ENCODE assay signal across 13 mouse cellular contexts in genomic region chr6:23298596-23298995, GRCm38 (mm10).
DNase-seq lines count a peak whose midpoint lies in the region.
"Had no signal": no experiment of that assay in that cellular context is flagged by ENCODE, and none has a peak within 500 bp of the region (broad histone marks: within the 10 kb centered on the region; RNA-seq: fewer than 3 reads in every experiment).

No protein-coding gene starts in this region.

- DNase-seq in brain, adult 2 months (ENCODE audit: low read depth, low spot score) = peak; percentile 88
- DNase-seq in cerebellum, adult 11-12 months = peak; percentile 80
- DNase-seq in cerebellum, adult 9-10 months = peak; percentile 79
- peak; percentile 58 to 59 for DNase-seq in cerebellum, postnatal 25 days
- no peak for DNase-seq in thymus, postnatal 14 days
- no peak for DNase-seq in lung, postnatal 14 days
- no peak for DNase-seq in lung, adult 18-20 months
- DNase-seq: adrenal gland, postnatal 25 days; embryo, embryonic 11 days; gastrocnemius, postnatal 10 days; heart, adult 2 months; heart, postnatal 14 days; kidney, adult 11 months had no signal

Comparison
In these comparisons a context has a peak if more than half of its experiments do, and no peak if none do; other contexts are left out.
1. DNase-seq: peak in brain, adult 2 months (single experiment), cerebellum, adult 11-12 months (single experiment), cerebellum, adult 9-10 months (single experiment) and cerebellum, postnatal 25 days (2 of 2); none in thymus, postnatal 14 days (single experiment), lung, postnatal 14 days (single experiment) and lung, adult 18-20 months (0 of 2).